Mouse (Mus musculus) ES-CJ7 (cell line): ENCODE measurements at regions not wholly inside any gene's neighbourhood (a gene's known extent, or its start where the extent isn't known, plus 50 kb on each side); places are given as distances from the start of the nearest gene placed in this dataset.

Experiments used
- DNase-seq: peaks from one replicate; pipeline ENCODE4 v3.0.0; 2011; ENCODE audit warnings: low read depth, low spot score

DNA sequence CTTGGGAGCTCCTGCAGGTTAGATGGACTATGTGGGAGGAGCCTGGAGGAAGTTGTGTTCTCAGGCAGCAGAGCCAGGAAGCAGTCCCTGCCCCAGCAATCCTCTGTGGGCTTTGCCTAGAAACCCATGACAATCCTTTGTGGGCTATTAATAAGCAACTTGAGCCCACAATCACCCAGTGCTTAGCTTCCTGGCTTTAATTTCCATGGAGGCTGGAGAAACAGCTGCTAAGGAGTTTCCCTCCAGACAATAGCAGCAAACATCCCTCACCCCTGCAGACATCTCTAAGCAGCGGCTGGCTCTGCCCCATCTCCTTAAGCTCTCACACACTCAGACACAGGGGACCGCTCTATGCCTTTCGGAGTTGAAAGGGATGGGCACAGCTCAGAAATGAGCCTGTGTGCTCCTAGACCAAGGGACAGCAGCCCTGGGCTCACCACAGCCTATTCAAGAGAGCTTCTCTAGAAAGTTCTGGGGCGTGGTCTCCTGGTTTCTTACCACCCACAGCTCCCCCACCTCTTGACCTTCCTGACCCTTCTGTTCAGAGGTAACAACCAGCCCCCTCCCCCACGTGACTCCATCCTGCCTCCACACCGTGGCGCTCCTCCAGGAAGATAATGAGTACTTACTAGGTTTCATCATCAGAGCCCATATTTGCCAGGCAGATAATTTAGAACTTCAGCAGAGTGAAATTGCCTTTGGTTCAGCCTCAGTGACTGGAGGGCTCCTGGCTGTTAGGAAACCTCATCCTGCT is 112.6 kb upstream of the Tle3 start:
- DNase-seq = peak; percentile 93

DNA sequence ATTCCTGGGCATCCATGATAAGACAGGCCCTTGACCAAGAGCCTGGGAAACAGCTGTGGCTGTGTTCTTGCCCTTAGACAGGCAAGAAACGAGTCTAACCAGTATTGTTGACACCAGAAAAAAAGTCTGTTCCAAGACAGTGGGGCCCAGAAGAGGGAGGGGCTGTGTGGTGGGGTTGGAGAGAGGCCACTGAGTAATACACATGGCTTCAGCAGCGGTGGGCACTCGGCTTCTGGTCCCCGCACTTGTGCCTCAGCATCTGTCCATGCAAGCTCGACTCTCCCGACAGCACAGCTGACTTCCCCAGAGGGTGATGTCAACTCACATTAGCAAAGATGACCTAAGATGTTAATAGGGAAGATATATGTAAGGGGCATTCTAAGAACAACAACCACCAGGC is 110.9 kb upstream of the Tle3 start:
- no peak for DNase-seq

DNA sequence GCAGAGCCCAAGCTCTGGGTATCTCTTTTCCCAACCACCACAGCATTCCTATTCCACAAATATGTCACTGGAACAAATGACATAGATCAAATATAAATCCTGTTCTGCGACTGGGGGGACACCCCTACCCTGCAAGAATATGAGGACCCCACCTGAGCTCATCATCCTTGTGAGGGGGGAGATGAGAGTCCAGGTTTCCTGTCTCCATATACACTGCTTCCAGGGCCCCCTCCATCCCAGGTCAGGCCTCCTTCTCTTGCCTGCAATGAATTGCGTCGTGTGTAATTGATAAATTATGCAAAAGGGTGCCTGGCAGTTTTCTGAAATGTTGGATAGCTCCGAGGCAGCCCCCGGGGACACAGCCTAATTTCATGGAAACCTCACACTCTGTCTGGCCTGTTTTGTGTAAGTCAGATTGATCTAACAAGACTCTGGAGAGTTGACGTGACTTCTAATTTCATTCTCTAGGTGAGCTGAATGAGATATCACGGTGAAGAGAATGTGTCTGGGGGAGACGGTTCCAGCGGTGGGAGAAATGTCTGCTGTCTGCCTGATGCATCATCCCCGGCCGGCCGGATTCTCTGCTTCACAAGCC is 110.3 kb upstream of the Tle3 start:
- DNase-seq = no peak

DNA sequence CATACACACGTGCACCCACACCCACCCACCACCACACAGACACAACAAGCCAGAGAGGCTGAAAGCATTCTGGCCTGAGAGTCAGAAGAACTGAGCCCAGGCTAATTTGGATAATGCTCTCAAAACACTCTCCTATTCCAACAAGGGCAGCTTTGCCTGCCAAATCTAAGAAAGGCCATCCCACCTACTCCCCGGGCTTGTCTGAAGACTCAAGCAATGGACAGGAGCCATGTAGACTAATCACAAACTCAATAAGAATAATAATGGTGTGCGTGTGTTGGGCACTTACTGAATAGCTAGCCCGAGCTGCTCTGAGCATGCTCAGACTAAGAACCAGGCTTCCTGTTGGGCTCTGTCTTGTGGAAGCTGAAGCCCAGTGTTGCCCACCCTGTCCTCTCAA is 108.8 kb upstream of the Tle3 start:
- no peak for DNase-seq

DNA sequence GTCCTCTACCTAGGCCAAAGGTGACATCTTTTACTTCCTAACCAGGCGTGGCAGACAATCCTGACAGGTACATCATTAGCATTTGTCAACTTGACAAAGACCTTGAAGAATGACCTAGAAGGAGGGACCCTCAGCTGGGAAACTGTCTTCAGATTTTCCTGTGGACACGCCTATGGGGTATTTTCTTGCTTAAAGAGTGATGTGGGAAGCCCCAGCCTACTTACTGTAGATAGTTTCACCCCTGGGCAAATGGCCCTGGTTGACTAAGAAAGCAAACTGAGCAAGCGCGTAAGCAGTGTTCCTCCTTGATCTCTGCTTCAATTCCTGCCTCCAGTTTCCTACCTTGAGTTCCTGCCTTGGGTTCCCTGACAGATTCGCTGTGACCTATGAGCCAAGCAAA is 106.7 kb upstream of the Tle3 start:
- DNase-seq = peak; percentile 77

DNA sequence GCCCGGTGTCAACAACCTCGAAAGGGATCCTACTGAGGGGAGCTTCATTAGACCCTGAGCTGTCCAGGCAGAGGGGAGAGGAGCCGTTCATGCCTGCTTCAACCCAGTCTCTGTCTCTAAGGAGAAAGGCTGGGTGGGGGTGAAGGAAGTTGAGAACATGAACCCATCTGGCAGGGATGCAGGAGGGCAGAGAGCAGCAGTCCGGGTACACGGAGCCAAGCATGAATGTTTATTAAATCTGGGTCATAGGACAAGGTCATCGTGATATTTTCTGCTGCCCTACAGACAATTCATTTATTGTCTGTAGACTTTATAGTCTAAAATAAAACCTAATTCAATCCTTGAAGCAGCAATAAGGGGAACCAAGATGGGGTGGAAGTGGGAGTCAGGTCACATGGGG is 105.2 kb upstream of the Tle3 start:
- DNase-seq = no peak

DNA sequence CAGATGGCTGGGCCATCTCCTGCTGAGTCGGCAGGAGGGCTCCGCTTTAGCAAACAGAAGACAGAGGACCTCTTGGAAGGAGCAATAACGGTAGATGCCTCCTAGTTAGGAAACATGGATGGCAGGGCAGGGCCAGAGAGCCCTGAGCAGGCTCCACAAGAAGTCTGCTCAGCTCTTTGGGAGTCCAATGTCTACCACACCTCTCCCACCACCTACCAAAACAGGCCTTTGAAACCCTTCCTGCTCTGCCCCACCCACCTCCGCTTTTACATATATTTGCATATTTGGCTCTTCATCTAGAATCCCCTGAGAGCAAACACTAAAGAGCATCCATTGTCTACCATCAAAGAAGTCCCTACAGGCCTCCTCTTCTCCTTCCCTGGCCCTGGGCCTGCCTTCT is 104.6 kb upstream of the Tle3 start:
- peak; percentile 90 for DNase-seq

DNA sequence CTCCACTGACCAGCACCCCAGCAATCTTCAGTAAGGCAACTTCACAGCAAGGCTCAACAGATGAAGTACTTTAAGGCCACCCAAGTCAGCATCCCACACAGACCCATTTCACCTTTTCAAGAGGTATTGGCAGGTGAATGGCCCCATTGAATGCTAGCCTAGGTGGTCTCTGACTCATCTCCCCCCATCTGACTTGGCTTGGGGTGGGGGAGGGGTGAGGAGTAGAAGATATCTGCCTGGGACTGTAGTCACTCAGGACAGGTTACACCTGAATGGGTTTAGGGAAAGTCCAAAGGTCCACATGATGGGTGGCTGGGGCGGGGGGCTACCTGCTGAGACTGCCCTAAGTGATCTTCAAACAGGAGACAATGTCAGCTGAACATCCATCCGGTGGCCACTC is 104.0 kb upstream of the Tle3 start:
- DNase-seq = peak; percentile 59

DNA sequence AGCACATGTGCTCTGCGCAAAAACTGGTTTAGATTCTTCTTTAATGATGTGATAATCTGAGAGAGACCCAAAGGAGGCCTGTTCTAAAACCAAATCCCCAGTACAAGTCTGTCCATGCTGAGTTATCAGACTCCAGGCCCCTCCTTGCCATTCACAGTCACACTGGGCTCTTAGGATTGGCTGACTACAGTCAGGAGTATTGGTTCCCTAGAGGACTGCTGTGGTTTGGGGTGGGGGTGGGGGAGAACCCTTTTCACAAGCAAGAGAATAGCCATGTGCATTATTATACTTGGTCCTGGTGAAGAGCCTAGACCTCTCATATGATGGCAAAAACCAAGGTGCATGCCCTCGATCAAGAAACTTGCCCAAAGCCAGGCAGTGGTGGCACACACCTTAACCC is 103.5 kb upstream of the Tle3 start:
- peak; percentile 45 for DNase-seq

DNA sequence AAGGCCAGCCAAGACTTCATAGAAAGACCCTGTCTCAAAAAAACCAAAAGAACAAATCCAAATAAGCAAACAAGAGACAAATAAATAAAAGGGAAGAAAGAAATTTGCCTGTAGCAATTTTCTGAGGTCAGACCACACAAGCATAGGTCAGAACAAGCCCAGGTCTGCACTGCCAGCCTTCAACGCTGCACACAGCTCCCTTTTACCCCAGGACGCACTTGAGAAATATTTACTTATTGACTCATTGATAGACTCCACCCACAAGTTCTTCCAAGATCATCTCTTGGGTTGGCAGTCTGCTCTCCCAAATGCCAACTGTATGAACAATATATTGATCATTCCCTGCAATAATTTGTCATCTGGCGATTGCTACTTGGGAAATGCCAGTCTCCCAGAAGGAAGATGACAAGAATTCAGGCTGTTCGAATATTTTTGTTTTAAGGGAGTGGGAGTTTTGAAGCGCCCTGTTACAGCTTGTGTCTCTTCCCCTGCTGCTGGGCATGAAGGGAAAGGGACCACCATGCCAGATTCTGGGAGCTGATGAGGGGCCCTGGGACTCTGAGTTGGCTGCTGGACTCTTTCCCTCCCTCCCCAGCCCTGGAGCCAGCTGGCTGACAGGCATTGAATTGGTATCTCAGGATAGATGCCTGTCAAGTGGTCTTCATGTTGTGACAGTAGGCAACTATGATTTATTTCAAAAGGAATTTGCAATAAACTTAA is 102.9 kb upstream of the Tle3 start:
- no peak for DNase-seq

DNA sequence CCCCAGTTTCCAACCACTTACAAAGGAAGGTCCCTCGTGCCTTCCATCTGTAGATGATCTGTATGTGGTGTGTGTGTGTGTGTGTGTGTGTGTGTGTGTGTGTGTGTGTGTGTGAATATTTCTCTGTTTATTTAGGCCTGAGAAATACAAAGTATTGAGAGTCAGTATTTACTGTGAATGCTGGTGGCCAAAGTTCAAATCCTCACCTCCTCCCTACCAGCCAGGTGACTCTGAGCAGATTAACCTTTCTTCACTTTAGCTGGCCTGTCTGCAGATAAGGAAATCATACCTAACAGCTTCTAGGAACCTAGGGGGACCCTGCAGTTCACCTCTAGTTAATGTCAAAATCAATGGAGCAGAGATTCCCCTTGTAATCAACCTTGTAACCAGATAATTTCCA is 100.9 kb upstream of the Tle3 start:
- DNase-seq = no peak

DNA sequence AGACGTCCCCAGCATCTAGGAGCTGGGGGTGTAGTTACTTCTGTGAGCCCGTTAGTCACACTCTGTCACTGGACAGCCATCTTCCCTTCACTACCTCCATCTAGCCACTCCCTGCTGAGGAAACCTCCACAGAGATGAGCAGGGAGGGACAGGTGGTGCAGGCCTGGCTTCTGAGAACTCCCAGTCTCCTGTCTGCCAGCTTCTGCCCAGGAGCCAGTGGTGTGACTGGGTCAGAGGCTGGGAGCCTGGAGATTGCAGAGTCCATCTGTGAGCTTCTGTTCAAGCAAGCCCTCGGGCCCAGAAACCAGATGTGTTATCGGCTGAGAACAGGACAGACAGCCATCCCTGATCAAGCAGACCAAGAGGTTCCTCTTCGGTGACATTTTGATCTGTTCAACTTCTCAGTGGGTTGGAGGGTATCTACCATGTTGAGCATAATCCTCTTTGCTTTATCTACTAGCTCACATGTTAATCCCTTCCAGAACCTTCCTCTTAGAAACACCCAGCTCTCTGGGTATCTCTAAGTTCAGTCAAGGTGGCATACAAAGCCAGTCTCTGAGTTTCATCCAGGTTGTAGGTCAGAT is 100.3 kb upstream of the Tle3 start:
- DNase-seq = no peak

DNA sequence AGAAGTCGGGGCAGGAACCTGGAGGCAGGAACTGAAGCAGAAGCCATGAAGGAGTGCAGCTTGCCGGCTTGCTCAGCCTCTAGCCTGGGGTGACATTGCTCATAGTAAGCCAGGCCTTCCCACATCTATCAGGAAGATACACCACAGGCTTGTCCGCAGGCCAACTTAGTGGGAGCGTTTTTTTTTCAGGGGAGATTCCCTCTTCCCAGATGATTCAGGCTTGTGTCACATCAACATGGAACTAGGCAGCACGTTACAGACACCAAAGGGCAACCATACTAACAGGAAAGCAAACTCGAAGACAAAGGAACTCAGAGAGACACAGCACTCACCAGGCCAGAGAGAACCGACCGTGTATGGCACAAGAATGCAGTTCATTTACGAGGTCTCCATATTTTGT is 98.1 kb upstream of the Tle3 start:
- no peak for DNase-seq

DNA sequence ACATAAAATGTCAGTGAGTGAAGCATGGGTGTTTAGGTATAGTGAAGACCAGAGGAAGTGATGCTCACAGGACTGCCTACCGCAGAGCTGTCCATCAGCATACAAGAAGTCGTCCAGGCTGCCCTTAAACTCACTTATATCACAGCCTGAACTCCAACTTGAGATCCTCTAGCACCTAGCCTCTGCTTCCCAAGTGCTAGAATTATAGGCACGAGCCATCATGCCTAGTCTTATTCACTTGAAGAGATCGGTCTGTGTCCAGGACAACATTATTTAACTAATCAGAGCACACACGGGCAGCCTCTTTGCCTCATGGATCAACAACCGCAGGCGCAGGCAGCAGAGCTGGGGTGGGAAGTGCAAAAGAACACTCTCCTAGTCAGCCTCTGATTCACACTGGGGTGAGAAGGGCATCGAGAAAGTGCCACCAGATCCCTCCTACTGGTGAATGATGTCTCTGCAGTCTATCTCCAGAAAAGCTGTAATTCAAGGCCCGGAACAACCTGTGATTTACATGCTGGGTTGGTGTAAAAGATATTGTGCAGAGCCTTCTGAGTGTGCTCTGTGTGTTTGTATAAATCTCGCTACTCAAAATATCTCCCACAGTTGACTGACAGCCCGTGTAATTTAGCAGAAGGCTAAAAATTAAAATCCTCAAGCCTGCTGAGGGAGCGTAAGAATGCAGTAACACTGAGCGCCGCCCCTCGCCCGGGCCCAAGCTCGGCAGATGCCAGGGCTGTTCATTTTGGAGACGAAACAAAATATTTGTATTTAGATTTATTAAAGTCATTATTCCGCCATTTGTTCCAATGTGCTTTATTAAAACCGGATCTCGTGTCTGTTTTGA is 94.6 kb upstream of the Tle3 start:
- DNase-seq = peak; percentile 86

DNA sequence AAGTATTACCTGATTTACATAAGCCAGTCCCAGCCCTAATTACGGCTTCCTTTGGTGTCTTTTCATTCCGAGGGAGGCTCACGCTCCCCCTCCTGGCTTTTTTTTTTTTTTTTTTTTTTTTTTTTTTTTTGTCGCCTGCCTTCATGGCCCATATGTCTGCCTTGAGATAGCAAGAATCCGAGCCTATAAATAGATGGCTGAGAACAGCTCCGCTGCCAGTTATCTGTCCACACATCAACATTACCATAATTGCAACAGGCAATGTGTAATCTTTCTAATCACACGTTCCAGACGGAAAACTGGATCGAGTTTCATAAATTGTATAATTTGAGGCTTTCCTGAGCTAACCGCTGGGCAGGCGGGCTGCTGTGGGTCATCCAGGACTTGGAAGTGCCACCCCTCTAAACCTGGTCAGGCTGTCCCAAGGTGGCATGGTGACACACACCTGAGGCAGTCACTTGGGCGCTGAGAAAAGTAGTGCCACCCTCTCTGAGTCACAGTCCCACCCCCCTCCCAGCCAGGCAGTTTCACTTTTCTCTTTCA is 93.9 kb upstream of the Tle3 start:
- no peak for DNase-seq

DNA sequence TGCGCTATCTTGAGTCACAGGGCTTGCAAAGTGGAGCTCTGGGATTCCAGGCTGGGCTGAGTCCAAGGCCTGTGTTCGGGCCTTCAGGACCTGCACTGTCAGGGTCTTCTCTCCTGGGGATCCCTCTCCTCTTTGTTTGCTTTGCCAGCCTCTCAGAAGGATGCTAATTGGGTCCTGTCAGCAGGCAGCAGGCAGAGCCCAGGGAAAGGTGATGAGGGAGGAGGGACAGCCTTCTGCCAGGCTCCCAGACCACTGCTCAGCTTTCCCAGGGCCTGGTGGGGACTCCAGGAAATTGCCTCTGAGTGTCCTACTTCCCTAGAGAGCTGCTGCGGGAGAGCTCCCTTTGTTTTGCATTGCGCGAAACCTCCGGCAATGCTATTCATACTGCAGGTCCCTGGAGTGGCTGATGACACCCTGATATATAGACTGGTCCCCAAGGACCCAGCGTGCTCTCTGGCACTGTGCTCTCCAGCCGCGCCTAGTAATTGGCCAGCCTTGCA is 93.1 kb upstream of the Tle3 start:
- DNase-seq = no peak

DNA sequence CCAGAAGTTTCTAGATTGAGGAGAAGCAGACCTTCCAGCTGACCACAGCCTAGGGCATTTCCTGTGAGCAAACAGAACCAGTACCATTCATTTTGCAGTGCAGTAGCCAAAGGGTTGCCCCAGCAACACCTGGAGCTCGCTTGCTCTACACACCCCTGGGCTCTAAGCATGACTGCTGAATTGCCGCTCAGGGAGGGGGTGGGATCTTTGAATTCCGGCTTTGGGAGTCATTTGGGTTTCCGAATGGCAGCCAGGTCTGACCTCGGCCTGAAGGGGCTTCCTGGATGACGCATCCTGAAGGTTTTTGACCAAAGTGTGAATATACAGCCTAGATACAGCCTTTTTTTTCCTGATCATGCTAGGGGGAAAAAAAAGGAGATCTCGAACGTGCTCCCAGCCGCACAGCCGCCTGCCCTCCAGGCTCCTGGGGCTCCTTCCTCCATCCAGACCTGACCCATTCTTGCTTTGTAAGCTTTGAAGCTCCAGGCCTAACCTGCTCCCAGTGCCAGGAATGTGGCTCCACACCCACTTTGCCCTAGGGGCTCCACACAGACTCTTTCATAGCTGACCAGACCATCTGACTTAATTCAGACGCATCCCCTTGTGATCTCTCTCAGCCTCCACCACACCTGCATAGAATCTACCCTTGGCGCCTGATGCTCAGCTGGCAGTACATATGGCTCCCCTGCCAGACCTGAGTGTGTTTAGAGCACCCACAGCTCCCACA is 91.1 kb upstream of the Tle3 start:
- peak; percentile 71 for DNase-seq

DNA sequence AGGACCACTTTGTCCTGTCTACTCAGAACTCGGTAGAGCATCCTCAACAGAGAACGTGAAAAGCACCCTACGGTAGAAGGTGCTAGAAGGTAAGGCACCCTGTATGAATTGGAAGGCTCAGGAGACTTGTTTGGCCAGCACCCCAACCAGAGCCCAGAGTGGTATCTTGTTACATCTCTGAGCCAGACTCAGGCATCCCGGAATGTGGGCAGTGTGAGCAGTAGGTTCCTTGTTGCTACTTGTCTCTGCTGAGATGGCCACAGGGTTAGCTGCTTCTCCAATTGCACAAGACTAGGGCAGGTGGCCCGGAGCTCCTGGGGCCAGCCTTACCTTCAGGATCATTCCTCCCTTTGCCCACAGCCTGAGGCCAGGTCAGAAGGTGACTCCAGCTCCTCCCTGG is 88.9 kb upstream of the Tle3 start:
- DNase-seq = no peak

DNA sequence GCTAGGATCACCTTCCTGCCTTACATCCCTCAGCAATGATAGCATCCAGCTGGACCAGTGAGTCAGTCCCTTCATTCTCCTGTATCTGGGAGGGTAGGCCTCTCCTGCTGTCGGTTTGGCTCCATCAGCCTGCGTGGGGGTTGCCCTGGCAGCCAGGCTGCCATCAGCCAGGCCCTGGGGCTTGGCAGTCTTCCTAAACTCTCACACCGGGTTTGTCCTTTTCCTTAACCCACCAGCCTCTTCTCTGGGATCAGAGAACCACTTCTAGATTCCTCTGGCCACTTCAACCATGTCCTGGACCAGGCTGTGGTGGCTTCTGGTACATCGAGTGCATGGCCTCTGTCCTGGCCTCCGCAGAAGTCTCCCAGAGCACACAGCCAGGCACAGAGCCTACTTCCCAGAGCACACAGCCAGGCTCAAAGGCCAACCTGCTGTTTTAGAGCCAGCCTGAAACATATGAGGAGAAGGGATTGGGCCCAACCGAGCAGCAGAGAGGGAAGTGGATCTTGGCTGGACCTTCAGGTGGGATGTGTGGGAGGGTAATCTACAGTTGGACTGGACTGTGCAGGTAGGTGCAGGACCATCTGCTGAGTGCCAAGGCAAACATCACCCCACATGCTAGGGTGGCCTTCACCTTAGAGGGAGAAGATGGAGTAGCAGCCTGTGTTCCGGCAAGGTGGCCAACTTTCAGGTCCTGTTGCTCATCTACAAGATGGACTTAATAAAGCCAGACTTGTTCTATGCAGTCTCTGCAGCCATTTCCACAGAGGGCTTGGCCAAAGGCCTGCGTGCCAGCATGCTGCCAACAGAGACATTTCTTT is 87.8 kb upstream of the Tle3 start:
- DNase-seq = no peak

DNA sequence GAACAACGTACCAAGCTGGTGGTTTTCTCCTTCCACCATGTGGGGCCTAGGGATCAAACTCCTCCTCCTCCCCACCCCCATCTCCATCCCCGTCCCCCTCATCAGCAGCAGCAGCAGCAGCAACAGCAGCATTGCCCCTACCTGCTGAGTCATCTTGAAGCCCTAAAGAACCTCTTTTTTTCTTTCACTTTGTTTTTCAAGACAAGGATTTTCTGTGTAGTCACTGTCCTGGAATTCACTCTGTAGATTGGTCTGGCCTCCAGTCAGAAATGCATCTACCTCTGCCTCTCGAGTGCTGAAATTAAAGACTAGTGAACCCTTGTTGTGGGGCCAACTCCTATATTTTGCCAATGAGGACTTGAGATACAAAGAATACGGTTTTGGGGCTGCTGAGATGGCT is 85.6 kb upstream of the Tle3 start:
- DNase-seq = no peak
